Mouse (Mus musculus): ENCODE results near the gene Hipk3.
A peak's percentile ranks its signal among the peaks of the same experiment; 100 is the strongest.

The Hipk3 gene

DNA sequence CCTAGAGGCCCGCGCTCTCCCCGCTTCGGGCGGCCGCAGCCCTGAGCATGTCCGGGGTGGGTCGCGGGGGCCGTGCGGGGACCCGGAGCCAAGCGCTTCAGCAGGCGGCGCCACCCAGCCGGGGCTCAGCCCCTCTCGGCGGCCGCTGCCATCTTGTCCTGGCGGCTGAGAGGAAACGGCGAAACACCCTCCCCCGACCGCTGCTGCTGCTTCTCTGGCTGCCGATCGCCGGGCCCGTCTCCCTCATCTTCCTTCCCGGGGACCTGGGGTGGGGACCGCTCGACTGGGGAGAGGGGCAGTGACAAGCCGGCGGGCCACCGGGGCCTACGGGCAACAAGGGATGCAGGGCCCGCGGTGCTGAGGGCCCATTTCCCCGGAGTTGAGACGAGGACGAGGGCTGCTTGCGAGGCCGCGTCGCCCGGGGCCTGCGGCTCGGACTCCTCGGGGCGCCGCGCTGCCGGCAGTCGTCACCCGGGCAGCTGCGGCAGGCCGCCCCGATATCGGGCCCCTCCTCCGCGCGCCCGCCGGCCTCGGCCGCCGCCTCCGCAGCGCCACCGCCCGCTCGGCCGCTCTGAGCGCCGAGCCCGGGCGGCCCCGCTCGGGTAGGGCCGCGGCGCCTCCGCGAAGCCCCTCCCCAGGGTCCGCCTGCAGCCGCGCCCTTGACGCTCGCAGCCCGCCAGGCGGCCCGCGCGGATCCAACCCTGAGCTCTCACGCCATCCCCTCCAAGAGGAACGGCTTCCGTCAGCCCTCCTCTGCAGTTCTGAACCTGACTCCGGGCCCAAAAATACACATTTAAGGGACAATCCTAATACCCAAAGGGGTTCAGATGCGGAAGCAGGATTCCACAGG lies at the start of gene Hipk3:
Hipk3 (minus strand) TSS at position 496 of the 850 bp plus-strand sequence.
- peak; percentile 73 to 78 for DNase-seq

DNA sequence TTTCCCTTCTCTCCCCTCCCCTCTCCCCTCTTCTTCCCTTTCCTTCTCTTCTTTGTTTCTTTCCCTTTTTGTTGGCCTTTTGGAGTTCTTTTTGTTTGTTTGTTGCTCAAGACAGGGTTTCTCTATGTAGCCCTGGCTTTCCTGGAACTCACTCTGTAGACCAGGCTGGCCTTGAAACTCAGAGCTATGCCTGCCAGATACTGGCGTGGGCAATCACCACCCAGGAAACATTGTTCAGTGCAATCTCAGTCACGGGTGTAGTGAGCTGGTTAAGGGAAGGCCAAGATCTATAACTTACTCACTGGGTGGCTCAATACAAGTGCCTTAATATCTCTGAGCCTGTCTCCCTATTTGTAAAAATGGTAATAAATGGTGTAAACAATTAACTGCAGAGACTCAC lies 46.0 kb upstream of the Hipk3 start:
- DNase-seq, result no peak

GRCm38 (mm10) chr2:104534751-104535150 lies 40.5 kb upstream of the Hipk3 start:
- no peak for DNase-seq

DNA sequence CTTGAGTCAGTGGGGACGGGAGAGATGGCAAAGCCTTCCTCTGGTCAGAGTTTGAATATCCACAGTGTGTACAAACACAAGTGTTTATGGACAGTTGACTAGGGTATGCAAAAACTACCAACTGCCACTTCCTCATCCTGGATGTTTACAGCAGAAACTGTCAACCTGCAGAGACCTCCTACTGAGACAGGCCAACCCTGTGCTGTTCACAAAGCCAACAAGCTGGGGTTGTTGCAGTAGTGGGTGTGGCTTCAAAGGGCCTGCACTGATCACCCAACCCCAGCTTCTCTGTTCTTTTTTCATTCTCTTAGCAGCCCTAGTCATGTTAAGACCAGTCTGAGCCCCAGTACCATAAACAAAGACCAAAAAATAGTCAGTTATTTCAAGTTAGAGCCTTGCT lies 38.3 kb upstream of the Hipk3 start:
- DNase-seq, result no peak

GRCm38 (mm10) chr2:104526559-104526958 lies 32.3 kb upstream of the Hipk3 start:
- no peak for DNase-seq

DNA sequence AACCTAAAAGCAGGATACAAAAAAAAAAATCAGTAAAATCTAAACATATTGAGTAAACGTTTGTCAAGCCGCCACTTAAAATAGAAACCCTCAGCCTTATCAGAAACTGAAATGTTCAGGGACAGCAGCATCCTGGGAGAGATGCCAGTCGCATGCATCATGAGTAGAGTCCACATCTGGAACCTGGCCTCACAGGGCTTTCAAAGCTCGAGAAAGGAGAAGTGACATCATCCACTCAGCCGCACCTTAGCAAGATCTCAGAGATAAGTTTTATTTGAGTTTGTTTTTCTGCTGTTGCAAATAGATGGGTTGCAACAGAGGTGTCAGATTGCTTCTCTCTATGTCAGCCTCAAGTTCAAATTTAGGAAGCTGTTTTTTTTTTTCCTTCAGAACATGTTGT lies 31.3 kb upstream of the Hipk3 start:
- DNase-seq, result no peak

- no peak for DNase-seq
Observed at GRCm38 (mm10) chr2:104511622-104512021, 17.4 kb upstream of the Hipk3 start.

GRCm38 (mm10) chr2:104502388-104502787 lies 8.1 kb upstream of the Hipk3 start:
- DNase-seq, result no peak

- DNase-seq, result no peak
Observed at GRCm38 (mm10) chr2:104501091-104501490, 6.8 kb upstream of the Hipk3 start.

GRCm38 (mm10) chr2:104497771-104498170 lies 3.5 kb upstream of the Hipk3 start:
- no peak for DNase-seq

DNA sequence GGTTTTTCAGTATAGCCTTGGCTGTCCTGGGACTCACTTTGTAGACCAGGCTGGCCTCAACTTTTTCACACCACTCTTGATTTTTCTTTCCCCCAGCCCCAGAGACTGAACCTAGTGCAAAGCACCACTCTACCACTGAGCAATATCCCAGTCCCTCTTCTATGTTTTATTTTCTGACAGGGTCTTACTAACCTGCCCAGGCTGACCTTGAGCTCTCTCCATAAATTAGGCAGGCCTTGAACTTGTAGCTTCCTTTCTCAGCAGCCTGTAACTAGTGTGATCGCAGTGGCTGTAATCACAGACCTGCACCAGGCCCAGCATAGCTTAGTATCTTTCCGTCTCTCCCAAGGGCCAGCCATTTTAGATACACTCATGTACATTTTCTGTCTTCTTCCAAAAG lies 3.0 kb upstream of the Hipk3 start:
- no peak for DNase-seq

DNA sequence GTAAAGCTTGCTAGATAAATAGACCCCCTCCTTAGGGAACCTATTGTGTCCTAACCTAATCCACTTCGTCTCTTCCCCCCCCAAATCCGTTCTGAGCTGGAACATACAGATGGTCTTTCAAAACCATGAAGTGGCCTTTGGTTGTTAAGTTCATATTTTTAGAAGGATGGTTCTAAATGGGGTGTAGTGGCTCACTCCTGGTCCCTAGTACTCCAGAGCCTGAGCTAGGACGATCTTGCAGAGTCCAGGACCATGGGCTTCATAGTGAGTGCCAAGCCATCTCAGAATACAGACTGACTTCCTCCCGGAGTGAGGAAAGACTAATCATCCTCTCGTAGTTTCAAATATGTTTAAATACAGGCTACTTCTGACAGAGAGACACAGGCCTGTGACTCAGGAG lies 2.0 kb upstream of the Hipk3 start:
- no peak for DNase-seq

GRCm38 (mm10) chr2:104494801-104495185 lies 547 bp upstream of the Hipk3 start:
- DNase-seq, result no peak

DNA sequence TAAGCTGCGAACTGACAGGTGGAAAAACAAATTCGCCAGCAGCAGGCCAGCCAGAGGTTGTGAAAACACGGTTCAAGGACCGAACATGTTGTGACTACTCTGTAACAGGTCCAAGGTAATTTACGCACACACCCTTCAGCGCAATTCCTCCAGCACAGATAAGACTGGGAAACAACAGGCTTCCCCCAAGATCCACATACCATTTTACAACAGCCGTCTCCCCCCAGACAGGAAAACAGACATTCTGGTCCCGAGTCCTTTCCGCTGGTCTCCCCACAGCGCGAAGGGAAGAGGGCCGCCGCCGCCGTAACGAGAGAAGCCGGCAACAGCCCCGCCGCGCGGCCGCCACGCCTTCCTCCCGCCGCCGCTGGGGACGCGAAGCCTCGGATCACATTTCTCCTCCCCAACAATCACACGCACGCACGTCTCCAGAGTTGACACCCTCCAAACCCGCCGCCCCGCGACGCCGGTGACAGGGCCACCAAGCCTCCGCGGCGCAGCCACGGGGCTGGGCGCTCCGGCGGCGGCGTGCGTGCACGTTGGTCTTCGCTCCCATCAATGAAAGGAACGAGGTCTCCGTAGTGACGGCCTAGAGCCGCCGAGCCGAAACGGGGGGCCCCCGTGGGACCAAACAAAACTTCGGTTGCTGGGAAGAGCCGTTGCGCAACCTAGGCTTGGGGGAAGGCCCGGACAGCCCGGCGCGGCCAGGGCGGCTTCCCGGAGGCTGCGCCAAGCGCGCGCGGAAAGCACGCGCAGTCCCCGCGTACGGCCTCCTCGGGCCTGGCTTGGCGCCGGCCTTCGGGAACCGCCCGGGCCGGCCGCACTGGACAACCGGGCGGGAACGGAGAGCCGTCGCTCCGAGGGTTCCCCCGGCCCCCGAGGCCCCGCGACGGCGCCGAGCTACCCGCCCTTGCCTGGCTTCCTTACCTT lies 960 bp downstream of the Hipk3 start:
- DNase-seq, result peak; percentile 68 to 78

- no peak for DNase-seq
Observed at GRCm38 (mm10) chr2:104491221-104491795, 2.9 kb downstream of the Hipk3 start.

DNA sequence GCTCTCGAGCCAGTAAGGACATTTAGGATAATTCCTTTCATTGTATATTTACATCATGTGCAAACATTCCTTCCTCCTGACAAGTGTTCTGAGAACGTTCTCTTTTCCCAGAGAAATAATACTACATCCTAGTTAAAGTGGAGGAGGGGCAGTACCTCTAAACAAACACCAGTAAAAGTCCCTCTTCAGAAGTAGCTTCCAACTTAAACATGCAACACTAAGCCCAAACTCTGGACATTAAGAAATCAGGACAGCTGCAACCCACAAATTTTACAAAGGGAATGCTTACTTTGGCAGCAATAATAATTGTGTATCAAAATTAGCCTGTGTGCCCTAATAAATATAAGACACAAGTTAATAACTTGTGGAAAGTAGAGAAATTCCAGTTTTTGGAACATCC lies 3.5 kb downstream of the Hipk3 start:
- no peak for DNase-seq

GRCm38 (mm10) chr2:104489851-104490250 lies 4.4 kb downstream of the Hipk3 start:
- DNase-seq, result no peak

GRCm38 (mm10) chr2:104484438-104484837 lies 9.8 kb downstream of the Hipk3 start:
- no peak for DNase-seq

GRCm38 (mm10) chr2:104482156-104482555 lies 12.1 kb downstream of the Hipk3 start:
- DNase-seq, result no peak

DNA sequence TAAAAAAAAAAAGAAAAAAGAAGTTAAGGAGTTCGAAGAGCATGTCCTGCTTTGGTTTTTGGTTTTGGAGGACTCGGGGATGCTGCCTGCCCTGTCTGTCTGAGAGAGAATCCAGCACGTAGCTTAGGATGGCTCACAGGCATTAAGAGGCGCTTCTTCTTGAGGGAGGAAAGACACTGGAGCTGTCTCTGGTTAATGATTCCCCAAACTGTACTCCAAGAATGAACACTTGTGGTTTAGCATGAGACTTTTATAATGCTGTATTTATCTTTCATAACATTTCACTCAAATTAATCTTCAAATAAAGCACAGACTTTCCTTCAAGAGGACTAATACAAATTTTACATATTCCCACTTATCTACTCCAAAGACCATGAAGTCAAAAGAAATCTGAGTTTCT lies 15.2 kb downstream of the Hipk3 start:
- DNase-seq, result no peak

GRCm38 (mm10) chr2:104477398-104478015 lies 16.7 kb downstream of the Hipk3 start:
- no peak for DNase-seq

DNA sequence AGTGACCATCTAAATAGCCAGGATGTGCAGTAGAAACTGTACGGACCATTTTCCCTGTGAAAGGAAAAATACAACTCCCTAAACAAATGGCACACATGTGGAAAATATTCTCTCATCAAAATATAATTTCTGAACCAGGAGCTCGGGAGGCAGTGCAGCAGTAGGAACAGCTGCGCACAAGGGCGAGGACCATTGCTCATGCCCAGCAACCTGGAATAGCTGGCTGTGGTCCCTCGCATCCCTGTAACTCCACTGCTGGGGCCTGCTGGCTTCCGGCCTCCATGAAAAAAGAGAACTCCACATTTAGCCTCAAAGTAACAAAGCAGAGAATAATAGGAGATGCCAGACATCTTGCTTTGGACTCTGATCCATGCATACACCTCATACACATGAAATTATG lies 22.2 kb downstream of the Hipk3 start:
- no peak for DNase-seq

DNA sequence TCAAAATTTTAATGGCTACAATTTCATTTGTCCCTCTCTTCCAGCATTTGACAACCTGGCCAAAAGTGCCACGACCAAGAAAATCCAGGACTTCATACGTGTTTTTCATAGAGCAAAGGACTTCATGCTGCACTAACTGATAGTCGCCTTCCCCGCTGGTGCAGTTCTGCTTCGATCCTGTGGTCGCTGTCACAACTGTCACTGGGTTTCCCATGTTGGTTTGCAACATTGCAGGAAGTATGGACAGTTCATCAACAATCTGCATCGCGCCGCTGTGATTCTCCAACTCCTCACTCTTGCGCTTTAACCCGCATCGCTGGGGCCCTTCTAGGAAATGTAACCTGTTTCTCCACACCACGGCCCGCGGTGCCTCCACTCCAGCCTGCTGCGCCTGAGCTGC lies 23.1 kb downstream of the Hipk3 start:
- no peak for DNase-seq

Data from spleen, adult 18-20 months (tissue).